Mouse (Mus musculus) embryonic fibroblast, embryonic 13.5 days (primary cell): ENCODE results near the gene Ikzf1.

Experiments
- CTCF ChIP-seq: IDR thresholded peaks from 2 replicates; pipeline ENCODE4 v1.5.1; 2011; ENCODE audit warnings: mild to moderate bottlenecking, control low read depth, low read length, moderate library complexity, borderline replicate concordance; ENCODE audit not compliant: insufficient read depth
- POLR2A ChIP-seq: IDR thresholded peaks from 2 replicates; pipeline ENCODE4 v1.6.1; 2011; ENCODE audit warnings: low read depth, mild to moderate bottlenecking, control low read depth, low read length, moderate library complexity

GRCm38 (mm10) chr11:11691324-11692058, 6.7 kb downstream of the Ikzf1 start:
- TF ChIP-seq CTCF (no peak), POLR2A (no peak)
